Mouse (Mus musculus) MEL (cell line): ENCODE measurements around the gene Creb5. TPM values are rescaled to one million over a fixed set of nuclear protein-coding genes. Genes with fewer than 3 reads are reported as not detected.

Experiments
- DNase-seq: peaks from one replicate; pipeline ENCODE4 v3.0.0; 2011; ENCODE audit warnings: low read depth, low spot score
- H3K27ac ChIP-seq: 2 replicates; pipeline ENCODE4 v1.5.1; 2012; ENCODE audit warnings: low read depth, mild to moderate bottlenecking, control low read depth, low read length, moderate library complexity; ENCODE audit not compliant: control insufficient read depth
- H3K27me3 ChIP-seq, 2 experiments: fragments of 150-350 bp in 1 of 2; sonication (generic) in 1 of 2; 2 replicates each; pipeline ENCODE4 v1.6.1; 2012; ENCODE audit warnings: low read length in 2 of 2, mild to moderate bottlenecking in 2 of 2, improper control_type of control experiment in 1 of 2, moderate library complexity in 1 of 2; ENCODE audit not compliant: insufficient read depth in 2 of 2, control insufficient read depth in 1 of 2
- H3K36me3 ChIP-seq, 2 experiments: 2 replicates each; pipeline ENCODE4 v1.6.1; 2012 to 2014; ENCODE audit warnings: low read length in 2 of 2, improper control_type of control experiment in 1 of 2, inconsistent platforms in 1 of 2, mild to moderate bottlenecking in 1 of 2; ENCODE audit not compliant: insufficient read depth in 2 of 2, control insufficient read depth in 1 of 2
- H3K4me1 ChIP-seq, 2 experiments: fragments of 150-350 bp in 1 of 2; sonication (generic) in 1 of 2; 2 replicates each; pipeline ENCODE4 v1.6.1; 2012; ENCODE audit warnings: low read length in 2 of 2, improper control_type of control experiment in 1 of 2, mild to moderate bottlenecking in 1 of 2; ENCODE audit not compliant: insufficient read depth in 2 of 2, control insufficient read depth in 1 of 2
- H3K4me3 ChIP-seq, 2 experiments: fragments of 150-350 bp in 1 of 2; sonication (generic) in 1 of 2; 2 replicates each; pipeline ENCODE4 v1.5.1; 2012; ENCODE audit warnings: low read depth in 2 of 2, low read length in 2 of 2, mild to moderate bottlenecking in 2 of 2, moderate library complexity in 2 of 2, control low read depth in 1 of 2, improper control_type of control experiment in 1 of 2; ENCODE audit not compliant: control insufficient read depth in 1 of 2, insufficient read depth in 1 of 2
- H3K79me2 ChIP-seq: 2 replicates; pipeline ENCODE4 v1.6.1; 2012; ENCODE audit warnings: mild to moderate bottlenecking, low read length, moderate library complexity; ENCODE audit not compliant: control insufficient read depth, poor library complexity, insufficient read depth
- H3K9ac ChIP-seq: 2 replicates; pipeline ENCODE4 v1.6.1; 2012; ENCODE audit warnings: low read depth, mild to moderate bottlenecking, control low read depth, low read length, moderate library complexity; ENCODE audit not compliant: control insufficient read depth, poor library complexity, severe bottlenecking
- H3K9me3 ChIP-seq: fragments of 150-350 bp; sonication (generic); replicated peaks from 2 replicates; pipeline ENCODE4 v1.6.1; 2012; ENCODE audit warnings: mild to moderate bottlenecking, low read length, improper control_type of control experiment, moderate library complexity; ENCODE audit not compliant: insufficient read depth
- BHLHE40 ChIP-seq: IDR thresholded peaks from 2 replicates; pipeline ENCODE4 v1.6.1; 2012; ENCODE audit warnings: low read depth, mild to moderate bottlenecking, inconsistent platforms, low read length, improper control_type of control experiment, borderline replicate concordance
- CTCF ChIP-seq, 3 experiments: IDR thresholded peaks in 2 of 3; conservative IDR thresholded peaks in 1 of 3; 2 replicates each; pipeline ENCODE4 v1.5.1; 2011 to 2012; ENCODE audit warnings: low read length in 3 of 3, low read depth in 2 of 3, mild to moderate bottlenecking in 2 of 3, improper control_type of control experiment in 1 of 3, inconsistent platforms in 1 of 3, mixed read lengths in 1 of 3, moderate library complexity in 1 of 3; ENCODE audit not compliant: control insufficient read depth in 1 of 3, insufficient read depth in 1 of 3, poor library complexity in 1 of 3, severe bottlenecking in 1 of 3
- ELF1 ChIP-seq: IDR thresholded peaks from 2 replicates; pipeline ENCODE4 v1.6.1; 2014; ENCODE audit warnings: low read depth, mild to moderate bottlenecking, inconsistent platforms, low read length, improper control_type of control experiment, moderate library complexity
- EP300 ChIP-seq, 2 experiments: IDR thresholded peaks; 2 replicates each; pipeline ENCODE4 v1.6.1; 2011; ENCODE audit warnings: improper control_type of control experiment in 2 of 2, low read length in 2 of 2, low read depth in 1 of 2, mild to moderate bottlenecking in 1 of 2
- GATA1 ChIP-seq: IDR thresholded peaks from 2 replicates; pipeline ENCODE4 v1.6.1; 2011; ENCODE audit warnings: low read depth, low read length, improper control_type of control experiment
- HCFC1 ChIP-seq: IDR thresholded peaks from 2 replicates; pipeline ENCODE4 v1.6.1; 2012; ENCODE audit warnings: low read depth, mild to moderate bottlenecking, inconsistent platforms, low read length, improper control_type of control experiment, moderate library complexity
- MAX ChIP-seq: IDR thresholded peaks from 2 replicates; pipeline ENCODE4 v1.6.1; 2011; ENCODE audit warnings: low read length, improper control_type of control experiment
- MAZ ChIP-seq: IDR thresholded peaks from 2 replicates; pipeline ENCODE4 v1.6.1; 2012; ENCODE audit warnings: low read depth, mild to moderate bottlenecking, inconsistent platforms, low read length, improper control_type of control experiment
- MEF2A ChIP-seq: IDR thresholded peaks from 2 replicates; pipeline ENCODE4 v1.6.1; 2014; ENCODE audit warnings: low read depth, mild to moderate bottlenecking, inconsistent platforms, low read length, improper control_type of control experiment; ENCODE audit not compliant: poor library complexity, insufficient replicate concordance, severe bottlenecking; ENCODE audit errors: extremely low read depth
- MXI1 ChIP-seq: IDR thresholded peaks from 2 replicates; pipeline ENCODE4 v1.6.1; 2011; ENCODE audit warnings: mild to moderate bottlenecking, low read depth, low read length, improper control_type of control experiment
- MYB ChIP-seq: IDR thresholded peaks from 2 replicates; pipeline ENCODE4 v1.6.1; 2011; ENCODE audit warnings: mild to moderate bottlenecking, low read depth, low read length, improper control_type of control experiment
- MYC ChIP-seq: IDR thresholded peaks from 2 replicates; pipeline ENCODE4 v1.6.1; 2011; ENCODE audit warnings: low read depth, mild to moderate bottlenecking, low read length, improper control_type of control experiment, moderate library complexity
- NELFE ChIP-seq: IDR thresholded peaks from 2 replicates; pipeline ENCODE4 v1.6.1; 2011; ENCODE audit warnings: low read depth, low read length, improper control_type of control experiment
- POLR2A ChIP-seq, 2 experiments: IDR thresholded peaks; 2 replicates each; pipeline ENCODE4 v1.6.1; 2011 to 2012; ENCODE audit warnings: low read length in 2 of 2, mild to moderate bottlenecking in 2 of 2, control low read depth in 1 of 2, improper control_type of control experiment in 1 of 2, low read depth in 1 of 2, moderate library complexity in 1 of 2; ENCODE audit not compliant: control insufficient read depth in 1 of 2, insufficient read depth in 1 of 2, poor library complexity in 1 of 2
- POLR2AphosphoS2 ChIP-seq: IDR thresholded peaks from 2 replicates; pipeline ENCODE4 v1.6.1; 2011; ENCODE audit warnings: low read length, improper control_type of control experiment
- POLR2AphosphoS5 ChIP-seq: IDR thresholded peaks from 2 replicates; pipeline ENCODE4 v1.6.1; 2012; ENCODE audit warnings: low read depth, borderline replicate concordance, mild to moderate bottlenecking, inconsistent platforms, low read length, moderate library complexity, mixed read lengths
- RCOR1 ChIP-seq: IDR thresholded peaks from 2 replicates; pipeline ENCODE4 v1.6.1; 2012; ENCODE audit warnings: low read depth, mild to moderate bottlenecking, inconsistent platforms, low read length, improper control_type of control experiment
- SIN3A ChIP-seq: IDR thresholded peaks from 2 replicates; pipeline ENCODE4 v1.6.1; 2012; ENCODE audit warnings: low read length, improper control_type of control experiment, inconsistent platforms
- SMC3 ChIP-seq: IDR thresholded peaks from 2 replicates; pipeline ENCODE4 v1.6.1; 2011; ENCODE audit warnings: low read depth, low read length, improper control_type of control experiment
- TBP ChIP-seq: IDR thresholded peaks from 2 replicates; pipeline ENCODE4 v1.8.0; 2011; ENCODE audit warnings: low read depth, low read length, improper control_type of control experiment
- TCF12 ChIP-seq: IDR thresholded peaks from 2 replicates; pipeline ENCODE4 v1.6.1; 2014; ENCODE audit warnings: low read depth, mild to moderate bottlenecking, inconsistent platforms, low read length, improper control_type of control experiment, moderate library complexity
- UBTF ChIP-seq: IDR thresholded peaks from 2 replicates; pipeline ENCODE4 v1.6.1; 2012; ENCODE audit warnings: low read depth, mild to moderate bottlenecking, inconsistent platforms, low read length, improper control_type of control experiment, moderate library complexity, borderline replicate concordance; ENCODE audit not compliant: insufficient read depth
- polyA plus RNA-seq, 2 experiments: library from polyadenylated mRNA; stranded (reverse) in 1 of 2; unstranded in 1 of 2; fragments of >175 nt in 1 of 2; fragments of >200 nt in 1 of 2; gene quantifications; 2 replicates each; pipeline versions ENCODE4 v1.2.1 to v1.2.4; 2012; ENCODE audit warnings: low replicate concordance in 2 of 2, low read depth in 1 of 2; ENCODE audit not compliant: insufficient read length in 2 of 2, insufficient read depth in 1 of 2, missing spikeins in 1 of 2
- total RNA-seq: library from RNA; depleted of rRNA; stranded (reverse); fragments of 300-350 nt; gene quantifications from 2 replicates; pipeline ENCODE4 v1.2.3, GENCODE M21; 2012

Gene Creb5
- total and polyA plus RNA-seq, 3 experiments: not detected

GRCm38 (mm10) chr6:53643481-53643880 lies 356.4 kb downstream of the Creb5 start:
- Histone ChIP-seq H3K4me1 (no peaks in the 10 kb centered on the region), H3K27me3 (no peaks in the 10 kb centered on the region), H3K36me3 (no peaks in the 10 kb centered on the region), H3K9me3 (no peaks in the 10 kb centered on the region), H3K4me3 (no peak overlapping the region), H3K27ac (no peak overlapping the region), H3K9ac (no peak overlapping the region), H3K79me2 (no peaks in the 10 kb centered on the region)
- no peak for TF ChIP-seq MXI1
- TF ChIP-seq MAX: no peak
- no peak for TF ChIP-seq NELFE
- DNase-seq: no peak

- no peak for DNase-seq
- no peaks in the 10 kb centered on the region for H3K27me3 ChIP-seq
- no peak overlapping the region for H3K9ac ChIP-seq
- H3K9me3 ChIP-seq: no peaks in the 10 kb centered on the region
- TF ChIP-seq ELF1: no peak
- TF ChIP-seq SMC3: no peak
- TF ChIP-seq CTCF (IDR thresholded peaks at IDR 0.05 in 2 of 3, conservative IDR thresholded peaks at IDR 0.05 in 1 of 3; ENCODE audit: control insufficient read depth in 1 of 3, insufficient read depth in 1 of 3, low read depth in 2 of 3, low read length in 3 of 3, poor library complexity in 1 of 3, severe bottlenecking in 1 of 3): no peak
- TF ChIP-seq POLR2AphosphoS5: no peak
- TF ChIP-seq MYC: no peak
- no peak for TF ChIP-seq TCF12
- TF ChIP-seq MAZ: no peak
- no peak for TF ChIP-seq POLR2A (IDR thresholded peaks at IDR 0.05; ENCODE audit: control insufficient read depth in 1 of 2, insufficient read depth in 1 of 2, low read depth in 1 of 2, low read length in 2 of 2, poor library complexity in 1 of 2)
- no peak for TF ChIP-seq MAX
- no peak for TF ChIP-seq MXI1
- TF ChIP-seq RCOR1: no peak
- TF ChIP-seq SIN3A: no peak
- no peak for TF ChIP-seq POLR2AphosphoS2
- no peak overlapping the region for H3K27ac ChIP-seq
- no peak overlapping the region for H3K4me3 ChIP-seq
- H3K4me1 ChIP-seq: no peaks in the 10 kb centered on the region
- no peaks in the 10 kb centered on the region for H3K79me2 ChIP-seq
- no peaks in the 10 kb centered on the region for H3K36me3 ChIP-seq
Measured at GRCm38 (mm10) chr6:53644056-53644455, 357.0 kb downstream of the Creb5 start.

GRCm38 (mm10) chr6:53644971-53645370 lies 357.9 kb downstream of the Creb5 start:
- DNase-seq: no peak
- Histone ChIP-seq H3K36me3 (no peaks in the 10 kb centered on the region), H3K27me3 (no peaks in the 10 kb centered on the region), H3K4me3 (no peak overlapping the region), H3K27ac (no peak overlapping the region), H3K9ac (no peak overlapping the region), H3K79me2 (no peaks in the 10 kb centered on the region), H3K4me1 (no peaks in the 10 kb centered on the region), H3K9me3 (no peaks in the 10 kb centered on the region)
- TF ChIP-seq MAZ (no peak), HCFC1 (no peak), SMC3 (no peak), TBP (no peak), ELF1 (no peak), MEF2A (no peak), BHLHE40 (no peak), POLR2AphosphoS2 (no peak), UBTF (no peak), RCOR1 (no peak), MYB (no peak), TCF12 (no peak), GATA1 (no peak), EP300 (IDR thresholded peaks at IDR 0.05; ENCODE audit: low read depth in 1 of 2, low read length in 2 of 2) (no peak)
